Mouse (Mus musculus) ES-Bruce4 (cell line): ENCODE measurements around the gene Clec16a.

ENCODE experiments used
- CTCF ChIP-seq: IDR thresholded peaks from one replicate; pipeline ENCODE4 v1.8.1; 2011; ENCODE audit warnings: low read depth, low read length
- POLR2A ChIP-seq: IDR thresholded peaks from one replicate; pipeline ENCODE4 v1.8.1; 2011; ENCODE audit warnings: low read length; ENCODE audit not compliant: insufficient read depth

GRCm38 (mm10) chr16:10694414-10694851 lies 149.3 kb downstream of the Clec16a start:
- TF ChIP-seq POLR2A (no peak), CTCF (no peak)
